Mouse (Mus musculus) G1E (cell line): ENCODE results near the gene 9430015G10Rik. TPM values are rescaled to one million over a fixed set of nuclear protein-coding genes. Genes with fewer than 3 reads are reported as not detected.

ENCODE experiments used
- ATAC-seq: 2 replicates; pipeline ENCODE4 v1.8.0; 2016; ENCODE audit warnings: mild to moderate bottlenecking; ENCODE audit not compliant: insufficient number of reproducible peaks, poor library complexity, low FRiP score, severe bottlenecking; ENCODE audit errors: extremely low read depth
- DNase-seq: peaks from one replicate; pipeline ENCODE4 v3.0.0; 2012; ENCODE audit warnings: low spot score
- H3K27me3 ChIP-seq: 2 replicates; pipeline ENCODE4 v1.6.1; 2012; ENCODE audit warnings: mild to moderate bottlenecking, low read length, inconsistent platforms; ENCODE audit not compliant: insufficient read depth
- H3K36me3 ChIP-seq: replicated peaks from 2 replicates; pipeline ENCODE3; 2012; ENCODE audit warnings: mild to moderate bottlenecking, inconsistent platforms
- H3K4me1 ChIP-seq: 2 replicates; pipeline ENCODE4 v1.6.1; 2012; ENCODE audit warnings: low read depth, low read length, inconsistent platforms, mixed read lengths; ENCODE audit not compliant: insufficient read depth
- H3K4me3 ChIP-seq: 2 replicates; pipeline ENCODE4 v1.5.1; 2012; ENCODE audit warnings: low read depth, mild to moderate bottlenecking, inconsistent platforms, low read length, moderate library complexity, mixed read lengths
- H3K9me3 ChIP-seq: replicated peaks from 2 replicates; pipeline ENCODE4 v1.6.1; 2012; ENCODE audit warnings: inconsistent platforms
- CTCF ChIP-seq: IDR thresholded peaks from 2 replicates; pipeline ENCODE4 v1.5.1; 2012; ENCODE audit warnings: low read depth, low read length, inconsistent platforms, mixed read lengths
- GATA1 ChIP-seq: IDR thresholded peaks from 2 replicates; pipeline ENCODE4 v1.6.1; 2012; ENCODE audit warnings: borderline replicate concordance, low read length, inconsistent platforms, mixed read lengths
- GATA2 ChIP-seq: IDR thresholded peaks from 2 replicates; pipeline ENCODE4 v1.6.1; 2012; ENCODE audit warnings: low read depth, low read length, inconsistent platforms, borderline replicate concordance
- POLR2AphosphoS5 ChIP-seq: IDR thresholded peaks from 2 replicates; pipeline ENCODE4 v1.6.1; 2012; ENCODE audit warnings: low read depth, low read length, inconsistent platforms; ENCODE audit not compliant: insufficient replicate concordance
- TAL1 ChIP-seq: conservative IDR thresholded peaks from 2 replicates; pipeline ENCODE4 v1.6.1; 2012; ENCODE audit warnings: low read depth, low read length, inconsistent platforms, mixed read lengths
- polyA plus RNA-seq: library from polyadenylated mRNA; stranded (reverse); fragments of >175 nt; gene quantifications from 2 replicates; pipeline ENCODE4 v1.2.3, GENCODE M21; 2012
- total RNA-seq, 2 experiments: library from RNA; stranded (forward) in 1 of 2; stranded (reverse) in 1 of 2; fragments of 200-1000 nt in 1 of 2; fragments of >200 nt in 1 of 2; fragmentation: Nextera tagmentation in 1 of 2; gene quantifications; 2 replicates each; pipeline ENCODE4 v1.2.3; 2014 to 2017

9430015G10Rik gene
- total and polyA plus RNA-seq, 3 experiments: 13.5 to 74.6 (median 52.0) TPM

GRCm38 (mm10) chr4:156108606-156109546, 906 bp upstream of the 9430015G10Rik start:
- ATAC-seq (peak; percentile 18; the same call in 1 of the 2 replicates), DNase-seq (no peak)
- Histone ChIP-seq H3K4me3 (peak overlapping the region; percentile 95), H3K9me3 (no peaks in the 10 kb centered on the region), H3K36me3 (peaks cover 22% of the 10 kb centered on the region), H3K27me3 (no peaks in the 10 kb centered on the region), H3K4me1 (peaks cover 31% of the 10 kb centered on the region)
- TF ChIP-seq POLR2AphosphoS5 (no peak), GATA1 (no peak), CTCF (no peak), GATA2 (no peak), TAL1 (no peak)

GRCm38 (mm10) chr4:156124077-156124476, 14.3 kb downstream of the 9430015G10Rik start:
- no peak for ATAC-seq
- no peak for DNase-seq
- Histone ChIP-seq H3K4me3 (no peak overlapping the region), H3K9me3 (no peaks in the 10 kb centered on the region), H3K27me3 (no peaks in the 10 kb centered on the region), H3K4me1 (peaks cover 14% of the 10 kb centered on the region), H3K36me3 (peaks cover 82% of the 10 kb centered on the region)
- TF ChIP-seq POLR2AphosphoS5 (no peak), GATA1 (no peak)

DNA sequence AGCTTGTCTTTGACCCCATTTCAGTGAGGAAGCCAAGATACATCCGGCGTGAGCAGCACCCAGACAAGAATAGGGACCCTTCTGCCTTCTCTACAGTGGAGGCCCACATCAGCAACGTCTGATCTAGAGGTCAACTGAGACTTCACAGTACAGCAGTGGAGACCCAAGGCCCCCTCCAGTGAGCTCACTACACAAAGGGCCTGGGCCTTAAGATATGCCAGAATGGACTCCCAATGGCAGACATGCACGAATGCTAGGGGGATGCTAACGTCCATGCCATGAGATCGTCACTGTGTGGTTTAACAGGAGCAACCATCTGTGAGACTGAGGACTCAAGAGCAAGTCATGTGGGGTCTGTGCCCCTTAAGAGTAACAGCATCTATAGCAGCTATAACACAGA, 15.6 kb downstream of the 9430015G10Rik start:
- no peak for DNase-seq
- Histone ChIP-seq H3K4me3 (no peak overlapping the region), H3K9me3 (no peaks in the 10 kb centered on the region), H3K27me3 (no peaks in the 10 kb centered on the region), H3K36me3 (peaks cover 69% of the 10 kb centered on the region), H3K4me1 (peaks cover 14% of the 10 kb centered on the region)
- no peak for TF ChIP-seq GATA1
- no peak for TF ChIP-seq CTCF
- no peak for TF ChIP-seq GATA2
- TF ChIP-seq POLR2AphosphoS5: no peak
- no peak for TF ChIP-seq TAL1
- ATAC-seq: no peak

GRCm38 (mm10) chr4:156126841-156127240, 17.1 kb downstream of the 9430015G10Rik start:
- ATAC-seq: no peak

DNA sequence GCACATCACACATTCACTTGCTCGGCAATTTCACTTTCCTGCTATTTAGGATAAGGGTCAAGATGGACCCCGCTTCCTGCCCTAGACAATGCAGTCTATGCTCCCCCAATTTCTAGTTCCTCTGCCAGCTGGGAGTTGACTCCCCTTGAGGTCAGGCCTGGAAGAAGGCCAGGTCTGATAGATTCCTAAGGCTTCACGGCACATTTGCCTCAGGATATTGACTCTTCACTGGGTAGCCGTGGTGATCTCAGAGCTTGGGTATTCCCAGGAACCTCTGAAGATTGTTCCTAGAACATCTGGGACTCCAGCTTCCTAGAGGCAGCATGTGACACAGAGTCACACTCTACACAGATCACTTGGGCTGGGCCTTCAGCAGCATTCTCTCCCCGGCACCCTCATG, 19.0 kb downstream of the 9430015G10Rik start:
- H3K4me3 ChIP-seq: no peak overlapping the region
- DNase-seq: no peak
- H3K27me3 ChIP-seq: no peaks in the 10 kb centered on the region; the same call in 1 of the 2 replicates
- ATAC-seq: no peak
- H3K9me3 ChIP-seq: no peaks in the 10 kb centered on the region
- TF ChIP-seq TAL1 (no peak), POLR2AphosphoS5 (no peak), GATA1 (no peak), CTCF (no peak), GATA2 (no peak)
- H3K36me3 ChIP-seq: peaks cover 35% of the 10 kb centered on the region
- peaks cover 14% of the 10 kb centered on the region for H3K4me1 ChIP-seq

More at GRCm38 (mm10) chr4:156126841-156127240, 17.1 kb downstream of the 9430015G10Rik start:
- Histone ChIP-seq H3K9me3 (no peaks in the 10 kb centered on the region), H3K4me1 (peaks cover 14% of the 10 kb centered on the region), H3K36me3 (peaks cover 54% of the 10 kb centered on the region), H3K27me3 (no peaks in the 10 kb centered on the region; the same call in 1 of the 2 replicates), H3K4me3 (no peak overlapping the region)
- DNase-seq: no peak
- no peak for TF ChIP-seq TAL1
- TF ChIP-seq GATA1: no peak
- TF ChIP-seq GATA2: no peak
- no peak for TF ChIP-seq POLR2AphosphoS5
- no peak for TF ChIP-seq CTCF

DNA sequence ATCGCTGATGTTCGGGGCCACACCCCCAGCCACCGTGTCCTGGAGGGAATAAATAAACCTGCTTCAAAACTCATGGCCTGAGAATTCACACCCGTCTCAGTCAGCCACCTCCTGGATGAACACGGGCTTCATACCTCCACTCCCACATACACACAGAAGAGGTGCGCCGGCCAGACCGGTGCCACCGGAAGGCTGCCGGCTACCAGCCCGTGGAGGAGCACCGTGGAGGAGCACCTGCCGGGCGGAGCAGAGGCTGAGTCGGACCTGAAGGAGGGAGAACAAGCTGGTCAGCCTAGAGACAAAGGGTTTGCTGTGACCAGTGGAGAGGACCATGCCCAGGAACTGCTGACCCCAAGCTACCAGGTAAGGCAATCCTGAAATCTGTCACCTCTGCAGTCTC, 20.7 kb downstream of the 9430015G10Rik start, which contains the start of gene Rnf223:
Rnf223 (plus strand) TSS at position 78 of the 400 bp plus-strand sequence.
- Histone ChIP-seq H3K4me3 (no peak within 1 kb of the TSS), H3K9me3 (no peaks in the 10 kb centered on the region), H3K36me3 (peaks cover 18% of the 10 kb centered on the region), H3K27me3 (no peaks in the 10 kb centered on the region; the same call in 1 of the 2 replicates), H3K4me1 (peaks cover 14% of the 10 kb centered on the region)
- no peak for DNase-seq
- no peak for ATAC-seq
- no peak for TF ChIP-seq TAL1
- no peak for TF ChIP-seq GATA2
- TF ChIP-seq CTCF: no peak
- TF ChIP-seq POLR2AphosphoS5: no peak
- TF ChIP-seq GATA1: no peak
